Mouse (Mus musculus): ENCODE data around the gene 1600014C10Rik. TPM values are rescaled to one million over a fixed set of nuclear protein-coding genes. Genes with fewer than 3 reads are reported as not detected.

The 1600014C10Rik gene
- polyA plus RNA-seq, 1 experiment = 14.1 TPM

- WGBS = 7% methylated on average over 15 of the region's 15 CpGs
- Histone ChIP-seq H3K4me1 (ENCODE audit: control insufficient read depth, insufficient read depth, insufficient read length) (peaks cover 36% of the 10 kb centered on the region), H3K27me3 (ENCODE audit: control insufficient read depth, insufficient read depth, low read length) (no peaks in the 10 kb centered on the region), H3K27ac (ENCODE audit: insufficient read depth, low read length) (peak overlapping the region; percentile 84), H3K36me3 (ENCODE audit: control insufficient read depth, insufficient read depth, low read length) (no peaks in the 10 kb centered on the region), H3K4me3 (ENCODE audit: extremely low read depth, insufficient read depth, insufficient read length) (peak overlapping the region; percentile 39)
- DNase-seq (ENCODE audit: low read depth in 1 of 2, low spot score in 2 of 2) = peak; percentile 41
- TF ChIP-seq POLR2A (IDR thresholded peaks at IDR 0.05; ENCODE audit: low read depth, low read length) (no peak), CTCF (IDR thresholded peaks at IDR 0.05; ENCODE audit: extremely low read depth, insufficient read depth, insufficient read length, insufficient replicate concordance) (no peak)
Observed at GRCm38 (mm10) chr7:38189136-38189982, 6.3 kb downstream of the 1600014C10Rik start.

- TF ChIP-seq POLR2A (IDR thresholded peaks at IDR 0.05; ENCODE audit: low read depth, low read length) = no peak
- no peak for TF ChIP-seq CTCF (IDR thresholded peaks at IDR 0.05; ENCODE audit: extremely low read depth, insufficient read depth, insufficient read length, insufficient replicate concordance)
- peaks cover 32% of the 10 kb centered on the region for H3K4me1 ChIP-seq (ENCODE audit: control insufficient read depth, insufficient read depth, insufficient read length)
- no peak overlapping the region for H3K4me3 ChIP-seq (ENCODE audit: extremely low read depth, insufficient read depth, insufficient read length)
- DNase-seq (ENCODE audit: low read depth in 1 of 2, low spot score in 2 of 2) = no peak
- no peaks in the 10 kb centered on the region for H3K27me3 ChIP-seq (ENCODE audit: control insufficient read depth, insufficient read depth, low read length)
- H3K36me3 ChIP-seq (ENCODE audit: control insufficient read depth, insufficient read depth, low read length) = peaks cover 6% of the 10 kb centered on the region; the same call in 1 of the 2 replicates
- WGBS = 94% methylated on average over 8 of the region's 8 CpGs
- peak overlapping the region; percentile 84; the same call in 1 of the 2 replicates for H3K27ac ChIP-seq (ENCODE audit: insufficient read depth, low read length)
Observed at GRCm38 (mm10) chr7:38190056-38190835, 7.2 kb downstream of the 1600014C10Rik start.

- Histone ChIP-seq H3K36me3 (ENCODE audit: control insufficient read depth, insufficient read depth, low read length) (peaks cover 6% of the 10 kb centered on the region; the same call in 1 of the 2 replicates), H3K4me1 (ENCODE audit: control insufficient read depth, insufficient read depth, insufficient read length) (peaks cover 27% of the 10 kb centered on the region), H3K27me3 (ENCODE audit: control insufficient read depth, insufficient read depth, low read length) (no peaks in the 10 kb centered on the region), H3K4me3 (ENCODE audit: extremely low read depth, insufficient read depth, insufficient read length) (no peak overlapping the region), H3K27ac (ENCODE audit: insufficient read depth, low read length) (no peak overlapping the region)
- DNase-seq (ENCODE audit: low read depth in 1 of 2, low spot score in 2 of 2) = no peak
- TF ChIP-seq POLR2A (IDR thresholded peaks at IDR 0.05; ENCODE audit: low read depth, low read length) = no peak
- no peak for TF ChIP-seq CTCF (IDR thresholded peaks at IDR 0.05; ENCODE audit: extremely low read depth, insufficient read depth, insufficient read length, insufficient replicate concordance)
- WGBS = 97% methylated on average over 8 of the region's 8 CpGs
Observed at GRCm38 (mm10) chr7:38191146-38191545, 8.1 kb downstream of the 1600014C10Rik start.

GRCm38 (mm10) chr7:38191571-38191970 is 8.6 kb downstream of the 1600014C10Rik start:
- WGBS = 85% methylated on average over 10 of the region's 10 CpGs
- H3K36me3 ChIP-seq (ENCODE audit: control insufficient read depth, insufficient read depth, low read length) = peaks cover 6% of the 10 kb centered on the region; the same call in 1 of the 2 replicates

GRCm38 (mm10) chr7:38199907-38200605 is 17.0 kb downstream of the 1600014C10Rik start:
- 73% methylated on average over 8 of the region's 8 CpGs for WGBS
- Histone ChIP-seq H3K27ac (ENCODE audit: insufficient read depth, low read length) (no peak overlapping the region), H3K4me1 (ENCODE audit: control insufficient read depth, insufficient read depth, insufficient read length) (no peaks in the 10 kb centered on the region), H3K36me3 (ENCODE audit: control insufficient read depth, insufficient read depth, low read length) (peaks cover 7% of the 10 kb centered on the region; the same call in 1 of the 2 replicates), H3K4me3 (ENCODE audit: extremely low read depth, insufficient read depth, insufficient read length) (no peak overlapping the region), H3K27me3 (ENCODE audit: control insufficient read depth, insufficient read depth, low read length) (no peaks in the 10 kb centered on the region)
- no peak for DNase-seq (ENCODE audit: low read depth in 1 of 2, low spot score in 2 of 2)
- no peak for TF ChIP-seq POLR2A (IDR thresholded peaks at IDR 0.05; ENCODE audit: low read depth, low read length)
- TF ChIP-seq CTCF (IDR thresholded peaks at IDR 0.05; ENCODE audit: extremely low read depth, insufficient read depth, insufficient read length, insufficient replicate concordance) = no peak

More at GRCm38 (mm10) chr7:38191571-38191970, 8.6 kb downstream of the 1600014C10Rik start:
- Histone ChIP-seq H3K27me3 (ENCODE audit: control insufficient read depth, insufficient read depth, low read length) (no peaks in the 10 kb centered on the region), H3K4me3 (ENCODE audit: extremely low read depth, insufficient read depth, insufficient read length) (no peak overlapping the region), H3K27ac (ENCODE audit: insufficient read depth, low read length) (no peak overlapping the region), H3K4me1 (ENCODE audit: control insufficient read depth, insufficient read depth, insufficient read length) (peaks cover 26% of the 10 kb centered on the region)
- DNase-seq (ENCODE audit: low read depth in 1 of 2, low spot score in 2 of 2) = no peak
- TF ChIP-seq CTCF (IDR thresholded peaks at IDR 0.05; ENCODE audit: extremely low read depth, insufficient read depth, insufficient read length, insufficient replicate concordance) (peak; percentile 17; the same call in 1 of the 2 replicates), POLR2A (IDR thresholded peaks at IDR 0.05; ENCODE audit: low read depth, low read length) (no peak)

- no peaks in the 10 kb centered on the region for H3K4me1 ChIP-seq (ENCODE audit: control insufficient read depth, insufficient read depth, insufficient read length)
- WGBS = 3% methylated on average over 28 of the region's 28 CpGs
- peak; percentile 64 to 82 for DNase-seq (ENCODE audit: low read depth in 1 of 2, low spot score in 2 of 2)
- TF ChIP-seq CTCF (IDR thresholded peaks at IDR 0.05; ENCODE audit: extremely low read depth, insufficient read depth, insufficient read length, insufficient replicate concordance) = peak; percentile 100
- no peak for TF ChIP-seq POLR2A (IDR thresholded peaks at IDR 0.05; ENCODE audit: low read depth, low read length)
- peaks cover 5% of the 10 kb centered on the region; the same call in 1 of the 2 replicates for H3K36me3 ChIP-seq (ENCODE audit: control insufficient read depth, insufficient read depth, low read length)
- H3K27ac ChIP-seq (ENCODE audit: insufficient read depth, low read length) = no peak overlapping the region
- H3K4me3 ChIP-seq (ENCODE audit: extremely low read depth, insufficient read depth, insufficient read length) = no peak overlapping the region
- H3K27me3 ChIP-seq (ENCODE audit: control insufficient read depth, insufficient read depth, low read length) = no peaks in the 10 kb centered on the region
Observed at GRCm38 (mm10) chr7:38200606-38201289, 17.7 kb downstream of the 1600014C10Rik start.

Measured in spleen, adult 2 months (tissue).